Mouse (Mus musculus) CD8-positive naive resting alpha-beta T cell, adult 2 months (primary cell): Measurements from ENCODE around the gene Map3k13.
"Not testable (repeated sequence)": the region's sequence is repeated elsewhere in the genome, so short reads cannot be mapped to it uniquely, and the experiment has no call there.

Source experiments
- DNase-seq, 2 experiments: peaks; one replicate each; pipeline ENCODE4 v3.0.0; 2022; ENCODE audit warnings: low read depth in 2 of 2, low spot score in 2 of 2

Map3k13 gene

GRCm38 (mm10) chr16:21806892-21807291, 12.7 kb downstream of the Map3k13 start:
- no peak for DNase-seq

- not testable (repeated sequence) for DNase-seq
Observed at GRCm38 (mm10) chr16:21807786-21808185, 13.6 kb downstream of the Map3k13 start.

- DNase-seq: no peak
Observed at GRCm38 (mm10) chr16:21813164-21813834, 19.2 kb downstream of the Map3k13 start.

GRCm38 (mm10) chr16:21814861-21815668, 20.9 kb downstream of the Map3k13 start:
- no peak for DNase-seq

- DNase-seq: no peak
Observed at GRCm38 (mm10) chr16:21815669-21816010, 21.5 kb downstream of the Map3k13 start.

- DNase-seq: no peak
Observed at GRCm38 (mm10) chr16:21818132-21818531, 24.0 kb downstream of the Map3k13 start.

- no peak for DNase-seq
Observed at GRCm38 (mm10) chr16:21818629-21819028, 24.5 kb downstream of the Map3k13 start.

GRCm38 (mm10) chr16:21825612-21826031, 31.5 kb downstream of the Map3k13 start:
- no peak for DNase-seq

- DNase-seq: no peak
Observed at GRCm38 (mm10) chr16:21827153-21827552, 33.0 kb downstream of the Map3k13 start.

GRCm38 (mm10) chr16:21827581-21827980, 33.4 kb downstream of the Map3k13 start:
- no peak for DNase-seq

- DNase-seq: no peak
Observed at GRCm38 (mm10) chr16:21829711-21830110, 35.6 kb downstream of the Map3k13 start.

- DNase-seq: no peak
Observed at GRCm38 (mm10) chr16:21830784-21831183, 36.6 kb downstream of the Map3k13 start.

- no peak for DNase-seq
Observed at GRCm38 (mm10) chr16:21831764-21832163, 37.6 kb downstream of the Map3k13 start.

GRCm38 (mm10) chr16:21833469-21833868, 39.3 kb downstream of the Map3k13 start:
- DNase-seq: no peak

GRCm38 (mm10) chr16:21833970-21834369, 39.8 kb downstream of the Map3k13 start:
- no peak for DNase-seq

- DNase-seq: no peak
Observed at GRCm38 (mm10) chr16:21834866-21835583, 40.9 kb downstream of the Map3k13 start.

GRCm38 (mm10) chr16:21835584-21835931, 41.4 kb downstream of the Map3k13 start:
- no peak for DNase-seq

GRCm38 (mm10) chr16:21836311-21837072, 42.3 kb downstream of the Map3k13 start:
- peak in 1 of 2 experiments; percentile 7 for DNase-seq

- DNase-seq: no peak
Observed at GRCm38 (mm10) chr16:21837694-21838093, 43.5 kb downstream of the Map3k13 start.

- peak in 1 of 2 experiments; percentile 33 for DNase-seq
Observed at GRCm38 (mm10) chr16:21845800-21846671, 51.9 kb downstream of the Map3k13 start.
